Mouse (Mus musculus) embryo, embryonic 10 days (tissue): ENCODE data around the gene Ptgfrn.

Source experiments
- DNase-seq: peaks from one replicate; pipeline ENCODE4 v3.0.0-alpha.2; 2015; ENCODE audit warnings: low spot score

Gene Ptgfrn

GRCm38 (mm10) chr3:101037984-101038545 lies 72.0 kb downstream of the Ptgfrn start:
- no peak for DNase-seq

- DNase-seq: no peak
Measured at GRCm38 (mm10) chr3:101036001-101036400, 74.1 kb downstream of the Ptgfrn start.

GRCm38 (mm10) chr3:101034509-101034908 lies 75.6 kb downstream of the Ptgfrn start:
- no peak for DNase-seq

GRCm38 (mm10) chr3:101033644-101034043 lies 76.4 kb downstream of the Ptgfrn start:
- DNase-seq: no peak

- DNase-seq: no peak
Measured at GRCm38 (mm10) chr3:101031456-101032142, 78.5 kb downstream of the Ptgfrn start.

- no peak for DNase-seq
Measured at GRCm38 (mm10) chr3:101030630-101031029, 79.4 kb downstream of the Ptgfrn start.

GRCm38 (mm10) chr3:101029339-101029738 lies 80.7 kb downstream of the Ptgfrn start, which contains the start of gene Cd101:
Gene Cd101 (minus strand): TSS chr3:101029556.
- DNase-seq: no peak

- DNase-seq: no peak
Measured at GRCm38 (mm10) chr3:101026741-101027140, 83.3 kb downstream of the Ptgfrn start.

GRCm38 (mm10) chr3:101022967-101023366 lies 87.1 kb downstream of the Ptgfrn start:
- DNase-seq: no peak

- no peak for DNase-seq
Measured at GRCm38 (mm10) chr3:101021481-101022051, 88.5 kb downstream of the Ptgfrn start.

- no peak for DNase-seq
Measured at GRCm38 (mm10) chr3:101021073-101021472, 89.0 kb downstream of the Ptgfrn start.

GRCm38 (mm10) chr3:101018494-101018893 lies 91.6 kb downstream of the Ptgfrn start:
- DNase-seq: no peak

GRCm38 (mm10) chr3:101016050-101016449 lies 94.0 kb downstream of the Ptgfrn start:
- DNase-seq: no peak

GRCm38 (mm10) chr3:101015254-101015653 lies 94.8 kb downstream of the Ptgfrn start:
- DNase-seq: no peak

GRCm38 (mm10) chr3:101013536-101013935 lies 96.5 kb downstream of the Ptgfrn start:
- DNase-seq: no peak

GRCm38 (mm10) chr3:101013005-101013404 lies 97.1 kb downstream of the Ptgfrn start:
- no peak for DNase-seq

GRCm38 (mm10) chr3:101012597-101012996 lies 97.5 kb downstream of the Ptgfrn start:
- DNase-seq: no peak

GRCm38 (mm10) chr3:101012131-101012571 lies 97.9 kb downstream of the Ptgfrn start:
- no peak for DNase-seq

GRCm38 (mm10) chr3:101011203-101011600 lies 98.9 kb downstream of the Ptgfrn start:
- DNase-seq: no peak

GRCm38 (mm10) chr3:101010589-101011202 lies 99.4 kb downstream of the Ptgfrn start:
- no peak for DNase-seq

- no peak for DNase-seq
Measured at GRCm38 (mm10) chr3:101007112-101007782, 102.8 kb downstream of the Ptgfrn start.

- no peak for DNase-seq
Measured at GRCm38 (mm10) chr3:101005392-101005791, 104.7 kb downstream of the Ptgfrn start.
